Mouse (Mus musculus): ENCODE data around the gene Myl6. TPM values are rescaled to one million over a fixed set of nuclear protein-coding genes. Genes with fewer than 3 reads are reported as not detected.

The Myl6 gene
- polyA plus RNA-seq (2017; shearing (Covaris generic)) = 1,630 TPM

DNA sequence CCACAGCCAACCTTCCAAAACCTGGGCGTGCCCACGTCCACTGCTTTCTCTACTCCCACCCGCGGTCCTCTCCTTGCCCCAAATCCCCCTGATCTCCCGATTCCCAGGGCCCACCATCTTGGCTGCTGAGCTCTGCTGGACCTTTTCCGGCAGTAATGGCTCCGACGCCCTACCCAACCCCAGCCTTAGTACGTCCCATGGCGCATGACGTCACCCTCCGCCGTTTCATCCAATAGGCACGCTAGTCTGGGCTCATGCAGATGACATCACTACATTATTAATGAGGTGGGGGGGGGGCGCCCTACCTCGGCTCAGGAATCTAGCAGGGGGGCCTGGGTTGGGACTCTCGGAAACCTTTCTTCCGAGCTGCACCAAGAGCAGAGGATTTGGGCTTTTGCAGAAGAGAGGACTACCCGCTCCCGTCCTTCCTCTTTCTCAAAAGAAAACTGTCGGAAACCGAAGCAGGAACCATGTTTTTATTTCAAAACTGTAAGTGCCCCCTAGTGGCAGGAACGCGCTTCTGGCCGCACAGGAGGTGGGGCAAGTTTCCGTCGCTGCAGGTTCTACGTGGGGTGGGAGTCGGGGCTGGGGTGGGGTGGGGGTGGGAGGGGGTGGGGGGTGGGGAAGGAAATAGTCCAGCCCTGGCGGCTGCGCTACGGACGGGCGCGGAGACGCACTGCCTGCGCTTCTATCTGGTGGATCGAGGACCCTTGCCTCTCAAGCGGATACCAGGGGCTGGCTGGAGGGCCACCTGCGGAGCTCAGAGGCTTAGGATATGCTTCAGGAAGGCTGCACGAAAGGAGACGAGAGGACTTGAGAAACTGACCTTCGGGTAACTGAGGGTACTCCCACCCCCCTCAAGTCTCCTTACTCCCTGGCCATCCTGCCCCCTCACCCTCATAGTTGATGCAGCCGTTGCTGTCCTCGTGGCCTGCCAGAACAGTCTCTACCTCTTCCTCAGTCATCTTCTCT lies at the start of gene Myl6:
Gene Myl6, minus strand, starts transcription at position 451 of the 972 bp plus-strand sequence.

DNA sequence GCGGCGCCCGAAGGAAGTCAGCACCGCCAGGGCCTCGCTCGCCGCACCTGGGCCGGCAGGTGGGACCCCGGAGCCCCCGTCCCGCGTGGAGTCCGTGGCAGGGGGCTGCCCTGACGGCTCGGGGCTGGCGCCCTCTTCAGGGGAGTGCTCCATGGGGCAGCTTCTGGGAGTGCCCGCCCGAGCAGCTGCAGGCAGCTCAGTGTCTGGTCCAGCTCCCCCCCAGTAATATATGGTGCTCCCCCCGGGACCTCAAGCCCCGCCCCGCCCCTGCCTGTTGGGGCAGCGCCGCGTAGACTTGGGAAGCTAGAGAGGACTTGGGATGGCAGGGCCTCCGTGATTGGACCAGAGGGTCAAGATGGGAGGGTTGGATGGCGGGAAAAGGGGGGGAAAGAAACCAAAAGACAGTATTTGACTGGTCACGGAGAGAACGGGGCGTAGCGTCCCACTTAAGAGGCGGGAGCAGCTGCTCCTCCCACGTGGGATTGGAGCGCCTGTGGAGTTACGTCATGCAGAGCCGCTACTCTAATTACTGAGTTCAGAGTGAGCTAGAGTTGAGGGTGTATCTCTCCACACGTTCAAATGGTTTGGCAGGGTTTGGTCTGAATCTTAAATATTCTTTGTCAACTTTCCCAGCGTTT lies 31.8 kb upstream of the Myl6 start, which contains the start of gene Esyt1:
Gene Esyt1, minus strand, starts transcription at position 201 of the 638 bp plus-strand sequence.

DNA sequence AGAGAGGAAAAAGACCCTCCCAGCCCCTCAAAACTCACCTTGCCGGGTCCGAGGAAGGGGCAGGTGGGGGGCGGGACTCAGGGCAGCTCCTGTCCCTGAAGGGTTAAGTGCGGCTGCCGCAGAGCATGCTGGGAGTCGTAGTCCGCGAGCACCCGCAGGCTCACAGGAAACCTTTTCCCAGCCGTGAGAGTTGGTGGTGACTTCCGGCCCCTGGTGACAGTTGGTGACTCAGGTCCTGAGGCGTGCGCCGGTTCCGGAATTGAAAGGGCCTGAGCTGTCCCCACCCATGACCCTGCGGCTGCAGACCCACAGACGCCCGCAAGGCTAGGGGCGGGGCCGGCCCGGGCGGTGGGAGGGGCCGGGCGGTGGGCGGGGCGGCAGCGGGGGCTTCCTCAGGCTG lies 4.6 kb upstream of the Myl6 start, which contains the start of gene Myl6b:
Gene Myl6b, minus strand, starts transcription at position 96 of the 400 bp plus-strand sequence.

DNA sequence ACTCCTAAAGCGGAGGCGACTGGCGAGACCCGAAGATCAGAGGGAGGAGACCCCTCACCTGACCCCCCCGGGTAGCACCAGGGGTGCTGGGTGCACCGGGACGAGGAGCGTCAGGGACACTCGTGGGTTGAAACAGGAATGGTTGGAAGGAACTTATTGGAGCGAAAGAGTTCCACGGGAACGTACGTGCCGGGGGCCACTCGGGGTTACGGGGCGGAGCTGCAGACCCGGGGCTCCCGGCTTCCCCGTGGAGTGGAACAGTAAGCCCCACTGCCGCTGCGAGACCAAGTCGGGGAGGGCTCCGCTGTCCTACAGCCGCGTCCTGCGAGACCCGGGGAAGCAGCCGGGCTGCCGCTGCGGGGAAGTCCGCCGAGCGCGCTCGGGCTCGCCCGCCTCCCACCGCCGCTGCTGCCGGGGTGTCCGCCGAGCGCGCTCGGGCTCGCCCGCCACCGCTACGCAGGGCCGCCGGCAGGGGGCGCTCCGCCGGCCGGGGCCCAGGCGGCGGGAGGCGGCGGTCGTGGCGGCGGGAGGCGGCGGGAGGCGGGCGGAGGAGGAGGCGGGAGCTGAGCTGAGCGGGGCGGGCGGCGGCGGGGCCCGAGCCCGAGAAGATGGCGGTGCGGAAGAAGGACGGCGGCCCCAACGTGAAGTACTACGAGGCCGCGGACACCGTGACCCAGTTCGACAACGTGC lies 35.1 kb downstream of the Myl6 start, which contains the start of gene Smarcc2:
Gene Smarcc2, plus strand, starts transcription at position 530 of the 690 bp plus-strand sequence.

Other genes starting within 250 kb of the Myl6 start
- gene Apon, start 240.0 kb downstream of the Myl6 start, polyA plus RNA-seq (2017; shearing (Covaris generic)) = not detected
- gene Apof, start 225.5 kb downstream of the Myl6 start, polyA plus RNA-seq (2017; shearing (Covaris generic)) = not detected
- 95.2 TPM for gene Stat2, start 223.6 kb downstream of the Myl6 start, polyA plus RNA-seq (2017; shearing (Covaris generic))
- not detected for gene Il23a, start 195.4 kb downstream of the Myl6 start, polyA plus RNA-seq (2017; shearing (Covaris generic))
- gene Pan2, start 190.8 kb downstream of the Myl6 start, polyA plus RNA-seq (2017; shearing (Covaris generic)) = 51.5 TPM
- 154 TPM for gene Cnpy2, start 171.7 kb downstream of the Myl6 start, polyA plus RNA-seq (2017; shearing (Covaris generic))
- gene Cs, start 156.4 kb downstream of the Myl6 start, polyA plus RNA-seq (2017; shearing (Covaris generic)) = 182 TPM
- gene Coq10a, start 125.1 kb downstream of the Myl6 start, polyA plus RNA-seq (2017; shearing (Covaris generic)) = 14.7 TPM
- gene Ankrd52, start 117.0 kb downstream of the Myl6 start, polyA plus RNA-seq (2017; shearing (Covaris generic)) = 1.5 TPM
- gene Slc39a5, start 92.9 kb downstream of the Myl6 start, polyA plus RNA-seq (2017; shearing (Covaris generic)) = not detected
- gene Nabp2, start 82.7 kb downstream of the Myl6 start, polyA plus RNA-seq (2017; shearing (Covaris generic)) = 131 TPM
- 50.5 TPM for gene Rnf41, start 82.5 kb downstream of the Myl6 start, polyA plus RNA-seq (2017; shearing (Covaris generic))
- gene Smarcc2, start 34.9 kb downstream of the Myl6 start, polyA plus RNA-seq (2017; shearing (Covaris generic)) = 134 TPM
- gene Myl6b, start 4.5 kb upstream of the Myl6 start, polyA plus RNA-seq (2017; shearing (Covaris generic)) = 4.7 TPM
- gene Esyt1, start 31.7 kb upstream of the Myl6 start, polyA plus RNA-seq (2017; shearing (Covaris generic)) = 115 TPM
- gene Zc3h10, start 53.6 kb upstream of the Myl6 start, polyA plus RNA-seq (2017; shearing (Covaris generic)) = 34.2 TPM
- 3,447 TPM for gene Rpl41, start 55.2 kb upstream of the Myl6 start, polyA plus RNA-seq (2017; shearing (Covaris generic))
- 43.8 TPM for gene Pa2g4, start 71.8 kb upstream of the Myl6 start, polyA plus RNA-seq (2017; shearing (Covaris generic))
- gene Erbb3, start 95.5 kb upstream of the Myl6 start, polyA plus RNA-seq (2017; shearing (Covaris generic)) = 12.0 TPM
- 866 TPM for gene Rps26, start 132.6 kb upstream of the Myl6 start, polyA plus RNA-seq (2017; shearing (Covaris generic))
- gene Ikzf4, start 151.8 kb upstream of the Myl6 start, polyA plus RNA-seq (2017; shearing (Covaris generic)) = 123 TPM
- 50.8 TPM for gene Suox, start 179.9 kb upstream of the Myl6 start, polyA plus RNA-seq (2017; shearing (Covaris generic))
- 55.3 TPM for gene Rab5b, start 202.1 kb upstream of the Myl6 start, polyA plus RNA-seq (2017; shearing (Covaris generic))
- gene Pmel, start 210.1 kb upstream of the Myl6 start, polyA plus RNA-seq (2017; shearing (Covaris generic)) = 7.0 TPM
- gene Cdk2, start 210.9 kb upstream of the Myl6 start, polyA plus RNA-seq (2017; shearing (Covaris generic)) = 42.1 TPM